Mouse (Mus musculus) lung, embryonic 15.5 days (tissue): Measurements from ENCODE around the gene Lrrn1. TPM values are rescaled to one million over a fixed set of nuclear protein-coding genes. Genes with fewer than 3 reads are reported as not detected.
A peak's percentile ranks its signal among the peaks of the same experiment; 100 is the strongest.

Experiments used
- ATAC-seq: fragments of 200-750 bp; cut with Nextera tagmentation; 2 replicates; pipeline ENCODE4 v1.8.0; 2017; ENCODE audit warnings: moderate number of reproducible peaks, borderline replicate concordance; ENCODE audit not compliant: low FRiP score, low TSS enrichment; ENCODE audit errors: extremely low read depth
- H3K27ac ChIP-seq: fragments of 300-500 bp; sonication (generic); 2 replicates; pipeline ENCODE4 v1.5.1; 2015; ENCODE audit warnings: moderate library complexity, mild to moderate bottlenecking, inconsistent platforms
- H3K27me3 ChIP-seq: fragments of 300-500 bp; sonication (generic); 2 replicates; pipeline ENCODE4 v1.6.1; 2015; ENCODE audit warnings: inconsistent platforms
- H3K36me3 ChIP-seq: fragments of 300-500 bp; sonication (generic); 2 replicates; pipeline ENCODE4 v1.6.1; 2015; ENCODE audit warnings: inconsistent platforms
- H3K4me1 ChIP-seq: fragments of 300-500 bp; sonication (generic); 2 replicates; pipeline ENCODE4 v1.6.1; 2015; ENCODE audit warnings: inconsistent platforms
- H3K4me2 ChIP-seq: fragments of 300-500 bp; sonication (generic); 2 replicates; pipeline ENCODE4 v1.6.1; 2015; ENCODE audit warnings: inconsistent platforms, mild to moderate bottlenecking, moderate library complexity
- H3K4me3 ChIP-seq: fragments of 300-500 bp; sonication (generic); 2 replicates; pipeline ENCODE4 v1.5.1; 2015; ENCODE audit warnings: mild to moderate bottlenecking, inconsistent platforms
- H3K9ac ChIP-seq: fragments of 300-500 bp; sonication (generic); 2 replicates; pipeline ENCODE4 v1.6.1; 2015; ENCODE audit warnings: inconsistent platforms
- H3K9me3 ChIP-seq: fragments of 300-500 bp; sonication (generic); 2 replicates; pipeline ENCODE4 v1.6.1; 2016; ENCODE audit warnings: inconsistent platforms
- WGBS: fragments of 180-500 bp; shearing (Covaris S2); methylation state at CpG from one replicate; pipeline ENCODE4 v1.1.7; 2015; 5-methylcytosine and 5-hydroxymethylcytosine counted together
- polyA plus RNA-seq: library from polyadenylated mRNA; unstranded; fragments of >200 nt; fragmentation: Nextera tagmentation; extraction: Ambion mirVana; gene quantifications from 2 replicates; pipeline ENCODE4 v1.2.1, GENCODE M21; 2015

Gene Lrrn1
- 8.3 and 8.7 TPM in 2 replicates for polyA plus RNA-seq

DNA sequence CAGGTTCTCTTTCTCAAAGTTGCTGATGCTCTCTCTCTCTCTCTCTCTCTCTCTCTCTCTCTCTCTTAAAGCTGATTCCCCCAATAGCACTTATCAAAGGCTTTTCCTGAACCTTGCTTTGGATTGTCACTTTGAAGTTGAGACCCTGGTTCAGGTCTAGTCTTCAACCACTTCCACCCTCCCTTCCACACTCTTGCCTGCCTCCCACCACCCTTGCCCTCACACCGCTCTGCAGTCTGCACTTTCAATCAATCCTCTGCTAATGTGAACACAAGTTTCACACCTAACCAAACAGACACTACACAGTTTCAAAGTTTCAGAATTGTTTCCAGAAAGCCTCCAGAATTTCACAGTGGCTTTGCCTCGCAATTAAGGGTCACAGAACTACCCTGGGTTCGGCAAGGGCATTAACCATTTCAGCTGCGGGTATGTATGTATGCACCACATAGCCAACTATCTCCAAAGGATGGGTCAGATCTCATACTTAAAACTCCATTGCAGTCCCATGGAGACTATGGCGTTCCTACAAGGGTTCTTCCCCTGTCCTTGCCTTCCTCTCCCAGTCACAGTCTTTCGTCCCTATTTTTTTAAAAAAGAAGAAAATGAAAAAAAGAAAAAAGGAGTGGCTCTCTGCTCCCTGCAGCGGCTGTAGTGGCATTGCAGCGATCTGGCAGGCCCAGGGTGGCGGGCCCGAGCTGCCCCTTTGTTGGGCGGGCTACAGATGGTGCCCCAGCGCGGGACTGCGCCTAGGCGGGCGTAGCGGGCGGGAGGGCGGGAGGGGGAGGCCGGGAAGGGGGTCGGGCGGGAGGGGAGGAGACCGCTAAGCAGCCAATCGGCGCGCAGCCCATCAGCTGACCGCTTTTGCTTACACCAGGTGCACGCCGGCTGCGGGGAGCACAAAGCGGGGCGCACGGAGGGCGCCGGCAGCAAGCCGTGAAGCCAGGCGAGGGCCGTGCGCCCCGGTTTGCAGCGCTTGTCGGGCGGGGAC lies at the start of gene Lrrn1:
TSS of gene Lrrn1 (plus strand) at position 892 of the 988 bp plus-strand sequence.
- Histone ChIP-seq H3K4me1 (no peaks in the 10 kb centered on the region), H3K27ac (no peak within 1 kb of the TSS), H3K9ac (peak within 1 kb of the TSS; percentile 27), H3K4me2 (peak within 1 kb of the TSS; percentile 98), H3K9me3 (no peaks in the 10 kb centered on the region), H3K27me3 (peaks cover 30% of the 10 kb centered on the region), H3K36me3 (no peaks in the 10 kb centered on the region), H3K4me3 (peak within 1 kb of the TSS; percentile 55)
- ATAC-seq: peak; percentile 92
- 4% methylated on average over 34 of the region's 43 CpGs for WGBS

DNA sequence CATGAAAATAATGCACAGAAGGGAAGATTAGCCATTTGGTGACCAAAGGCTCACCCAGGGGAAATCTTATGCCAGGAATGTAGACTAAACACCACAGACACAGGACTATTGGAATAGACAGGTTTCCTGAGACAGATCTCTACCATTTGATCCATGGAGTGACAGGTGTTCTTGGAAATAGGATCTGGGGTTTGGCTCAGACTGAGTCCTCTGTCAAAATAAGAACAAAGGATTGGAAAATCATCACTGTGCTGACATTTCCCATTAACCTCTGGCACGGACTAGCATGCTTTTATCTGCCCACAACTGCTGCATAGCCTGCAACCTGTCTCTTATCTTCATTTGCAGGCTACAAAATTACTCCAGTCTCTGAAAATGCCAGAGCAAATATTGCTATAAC lies 35.1 kb upstream of the Lrrn1 start:
- 15% methylated on average over 1 of the region's 1 CpGs for WGBS
- Histone ChIP-seq H3K36me3 (no peaks in the 10 kb centered on the region), H3K9ac (no peak overlapping the region), H3K27ac (no peak overlapping the region), H3K4me3 (no peak overlapping the region), H3K9me3 (no peaks in the 10 kb centered on the region), H3K27me3 (no peaks in the 10 kb centered on the region), H3K4me1 (no peaks in the 10 kb centered on the region), H3K4me2 (no peak overlapping the region)
- ATAC-seq: no peak

GRCm38 (mm10) chr6:107495830-107496229 lies 33.7 kb upstream of the Lrrn1 start:
- 75% methylated on average over 1 of the region's 1 CpGs for WGBS
- no peaks in the 10 kb centered on the region for H3K36me3 ChIP-seq
- H3K4me2 ChIP-seq: no peak overlapping the region
- no peaks in the 10 kb centered on the region for H3K27me3 ChIP-seq
- H3K4me3 ChIP-seq: no peak overlapping the region
- H3K9ac ChIP-seq: no peak overlapping the region
- ATAC-seq: no peak
- H3K4me1 ChIP-seq: no peaks in the 10 kb centered on the region
- H3K9me3 ChIP-seq: no peaks in the 10 kb centered on the region
- no peak overlapping the region for H3K27ac ChIP-seq

DNA sequence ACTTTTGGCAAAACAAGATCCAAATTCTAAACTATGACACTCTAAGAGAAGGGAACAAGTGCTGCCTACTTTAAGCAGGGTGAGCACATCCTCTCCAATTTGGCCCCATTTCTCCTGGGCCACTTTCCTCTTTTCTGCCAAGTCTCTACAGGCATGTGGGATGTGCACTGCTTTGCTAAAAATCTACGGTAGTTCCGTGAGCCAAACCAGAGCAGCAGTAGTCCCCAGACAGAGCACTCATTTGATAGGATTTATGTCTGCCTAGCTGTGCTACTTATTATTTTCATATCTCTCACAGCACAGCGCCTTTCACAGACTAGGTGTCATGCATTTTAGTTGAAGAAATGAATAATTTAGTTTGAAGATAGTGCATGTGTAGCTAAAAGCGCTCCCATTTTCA lies 15.9 kb upstream of the Lrrn1 start:
- H3K9ac ChIP-seq: no peak overlapping the region
- H3K27ac ChIP-seq: no peak overlapping the region
- WGBS: 80% methylated on average over 4 of the region's 4 CpGs

DNA sequence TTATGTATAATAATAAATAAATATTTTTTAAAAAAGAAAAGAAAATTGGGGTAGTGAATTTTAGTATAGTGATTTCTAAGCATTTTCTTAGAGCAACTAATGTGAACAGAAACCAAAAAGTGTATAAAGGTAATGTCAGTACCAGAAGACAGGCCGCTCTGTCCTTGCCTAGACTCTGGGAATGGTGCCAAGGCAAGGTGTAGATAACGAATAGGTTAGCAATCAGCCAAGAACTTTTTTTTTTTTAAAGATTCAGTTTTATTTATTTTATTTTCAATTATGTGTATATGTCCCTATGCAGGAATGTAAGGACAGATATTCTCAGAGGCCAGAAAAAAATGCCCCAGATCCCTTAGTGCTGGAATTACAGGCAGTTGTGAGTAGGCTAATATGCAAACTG lies 5.6 kb upstream of the Lrrn1 start:
- no peak for ATAC-seq
- Histone ChIP-seq H3K9me3 (no peaks in the 10 kb centered on the region), H3K27me3 (no peaks in the 10 kb centered on the region), H3K36me3 (no peaks in the 10 kb centered on the region), H3K27ac (no peak overlapping the region), H3K4me2 (no peak overlapping the region), H3K4me3 (no peak overlapping the region), H3K4me1 (no peaks in the 10 kb centered on the region), H3K9ac (no peak overlapping the region)
- 49% methylated on average over 2 of the region's 2 CpGs for WGBS

More for the DNA sequence above, 15.9 kb upstream of the Lrrn1 start:
- Histone ChIP-seq H3K4me2 (no peak overlapping the region), H3K27me3 (no peaks in the 10 kb centered on the region), H3K9me3 (no peaks in the 10 kb centered on the region), H3K4me1 (no peaks in the 10 kb centered on the region), H3K4me3 (no peak overlapping the region), H3K36me3 (no peaks in the 10 kb centered on the region)
- no peak for ATAC-seq

DNA sequence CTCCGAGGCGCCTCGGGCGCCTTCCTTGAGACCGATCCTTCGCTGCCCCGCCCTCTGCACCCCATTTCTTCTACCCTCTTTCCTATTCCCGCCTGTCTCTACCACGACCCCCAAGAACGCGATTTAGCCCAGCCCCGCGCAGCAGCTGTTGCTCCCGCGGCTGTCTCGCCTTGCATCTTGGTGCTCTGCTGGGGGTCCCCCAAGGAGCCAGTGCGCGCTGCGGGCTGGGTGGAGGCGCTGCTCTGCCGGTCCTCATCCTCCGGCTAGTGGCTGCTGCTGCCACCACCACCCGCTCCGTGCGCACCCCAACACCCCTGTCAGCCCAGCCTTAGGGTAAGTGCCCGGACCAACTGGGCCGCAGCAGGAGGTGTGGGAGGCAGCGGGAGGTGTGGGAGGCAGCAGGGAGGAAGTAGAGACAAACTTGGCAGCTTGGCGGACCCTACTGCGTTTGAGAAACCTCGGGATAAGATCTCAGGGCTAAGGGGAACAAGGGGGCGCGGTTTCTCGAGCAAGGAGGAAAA lies 403 bp downstream of the Lrrn1 start:
- Histone ChIP-seq H3K36me3 (no peaks in the 10 kb centered on the region), H3K27me3 (peaks cover 30% of the 10 kb centered on the region), H3K9me3 (no peaks in the 10 kb centered on the region), H3K27ac (no peak overlapping the region), H3K9ac (peak overlapping the region; percentile 27), H3K4me1 (no peaks in the 10 kb centered on the region), H3K4me3 (peak overlapping the region; percentile 55), H3K4me2 (peak overlapping the region; percentile 98)
- under 1% methylated on average over 34 of the region's 34 CpGs for WGBS
- peak; percentile 77 for ATAC-seq

DNA sequence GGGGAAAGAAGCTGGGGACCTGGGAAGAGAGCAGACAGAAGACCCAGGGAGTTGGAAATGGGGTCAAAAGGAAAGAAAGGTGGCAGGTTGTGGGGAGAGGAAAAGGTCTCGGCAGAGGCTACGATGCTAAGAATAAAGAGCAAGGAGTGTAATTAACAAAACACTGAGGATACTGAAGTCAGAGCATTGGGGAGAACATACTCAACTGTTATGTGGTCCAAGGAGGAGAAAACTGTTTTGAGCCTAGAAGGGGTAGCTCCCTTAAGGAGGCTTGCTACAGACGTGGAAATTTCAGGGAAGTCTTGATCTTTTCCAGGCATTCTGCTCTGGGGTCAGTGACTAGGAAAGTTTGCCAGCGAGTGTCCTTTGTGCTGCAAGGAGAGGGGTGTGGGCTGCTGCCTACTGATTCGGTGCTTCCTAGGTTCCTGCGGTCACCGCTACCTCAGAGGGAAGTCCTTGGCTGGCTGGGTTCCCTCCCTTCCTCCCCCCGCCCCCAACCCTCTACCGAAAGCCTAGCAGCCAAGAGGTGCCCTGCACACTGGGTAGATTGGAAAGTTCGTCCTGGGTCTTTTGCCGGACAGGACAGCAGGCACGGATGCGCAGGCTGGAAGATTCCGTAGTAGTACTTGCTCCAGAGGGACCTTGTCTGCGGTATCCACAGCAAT lies 1.2 kb downstream of the Lrrn1 start:
- H3K9me3 ChIP-seq: no peaks in the 10 kb centered on the region
- peak overlapping the region; percentile 27; the same call in 1 of the 2 replicates for H3K9ac ChIP-seq
- no peaks in the 10 kb centered on the region for H3K36me3 ChIP-seq
- peak overlapping the region; percentile 98 for H3K4me2 ChIP-seq
- WGBS: 3% methylated on average over 15 of the region's 15 CpGs
- H3K4me1 ChIP-seq: no peaks in the 10 kb centered on the region
- no peak for ATAC-seq
- H3K27ac ChIP-seq: no peak overlapping the region
- H3K4me3 ChIP-seq: peak overlapping the region; percentile 55
- peaks cover 30% of the 10 kb centered on the region for H3K27me3 ChIP-seq

GRCm38 (mm10) chr6:107531526-107532080 lies 2.0 kb downstream of the Lrrn1 start:
- ATAC-seq: no peak
- Histone ChIP-seq H3K36me3 (no peaks in the 10 kb centered on the region), H3K4me2 (peak overlapping the region; percentile 98), H3K9ac (no peak overlapping the region), H3K4me1 (no peaks in the 10 kb centered on the region), H3K27me3 (peaks cover 30% of the 10 kb centered on the region), H3K9me3 (no peaks in the 10 kb centered on the region), H3K27ac (no peak overlapping the region), H3K4me3 (no peak overlapping the region)
- WGBS: 69% methylated on average over 8 of the region's 8 CpGs

DNA sequence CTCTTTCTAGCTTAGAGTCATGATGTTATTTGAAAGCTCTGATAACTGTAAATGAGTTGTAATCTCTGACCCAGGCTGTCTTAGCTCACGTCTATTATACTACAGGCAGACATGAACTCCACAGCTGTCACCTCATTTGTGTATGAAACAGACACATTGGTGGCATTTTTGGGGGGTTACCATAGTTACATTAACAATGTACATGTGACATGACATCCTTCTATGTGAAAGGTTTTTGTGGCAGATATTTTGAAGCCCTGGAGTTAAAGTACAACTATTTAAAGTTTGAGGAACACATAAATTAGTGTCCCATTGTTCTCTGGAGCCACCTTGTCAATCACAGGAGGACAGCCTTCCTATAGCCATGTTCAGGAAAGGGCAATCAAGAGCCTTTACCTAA lies 5.0 kb downstream of the Lrrn1 start:
- 24% methylated on average over 1 of the region's 1 CpGs for WGBS
- no peak for ATAC-seq
- Histone ChIP-seq H3K9me3 (no peaks in the 10 kb centered on the region), H3K27me3 (peaks cover 30% of the 10 kb centered on the region), H3K4me1 (no peaks in the 10 kb centered on the region), H3K27ac (no peak overlapping the region), H3K36me3 (no peaks in the 10 kb centered on the region), H3K4me2 (no peak overlapping the region), H3K9ac (no peak overlapping the region), H3K4me3 (no peak overlapping the region)

GRCm38 (mm10) chr6:107536631-107537030 lies 7.1 kb downstream of the Lrrn1 start:
- Histone ChIP-seq H3K4me1 (no peaks in the 10 kb centered on the region), H3K27ac (no peak overlapping the region), H3K4me3 (no peak overlapping the region), H3K9ac (no peak overlapping the region), H3K27me3 (peaks cover 14% of the 10 kb centered on the region), H3K36me3 (no peaks in the 10 kb centered on the region), H3K4me2 (no peak overlapping the region), H3K9me3 (no peaks in the 10 kb centered on the region)
- no peak for ATAC-seq
- 87% methylated on average over 4 of the region's 4 CpGs for WGBS

GRCm38 (mm10) chr6:107541222-107541621 lies 11.7 kb downstream of the Lrrn1 start:
- no peaks in the 10 kb centered on the region for H3K36me3 ChIP-seq
- H3K9ac ChIP-seq: no peak overlapping the region
- H3K4me2 ChIP-seq: no peak overlapping the region
- no peaks in the 10 kb centered on the region for H3K9me3 ChIP-seq
- no peaks in the 10 kb centered on the region for H3K27me3 ChIP-seq
- no peak overlapping the region for H3K27ac ChIP-seq
- 70% methylated on average over 11 of the region's 11 CpGs for WGBS
- H3K4me1 ChIP-seq: no peaks in the 10 kb centered on the region
- no peak overlapping the region for H3K4me3 ChIP-seq
- ATAC-seq: no peak
